Mouse (Mus musculus) olfactory bulb, adult 2 months (tissue): Measurements from ENCODE around the gene Art2b.
"Not testable (repeated sequence)": the region's sequence is repeated elsewhere in the genome, so short reads cannot be mapped to it uniquely, and the experiment has no call there.

Source experiments
- CTCF ChIP-seq: fragments of 200-500 bp; IDR thresholded peaks from 2 replicates; pipeline ENCODE4 v1.5.1; 2012; ENCODE audit warnings: low read depth, mild to moderate bottlenecking, low read length, moderate library complexity; ENCODE audit not compliant: insufficient read depth
- POLR2A ChIP-seq: fragments of 200-500 bp; IDR thresholded peaks from 2 replicates; pipeline ENCODE4 v1.6.1; 2012; ENCODE audit warnings: mild to moderate bottlenecking, low read depth, low read length, moderate library complexity; ENCODE audit not compliant: insufficient read depth

DNA sequence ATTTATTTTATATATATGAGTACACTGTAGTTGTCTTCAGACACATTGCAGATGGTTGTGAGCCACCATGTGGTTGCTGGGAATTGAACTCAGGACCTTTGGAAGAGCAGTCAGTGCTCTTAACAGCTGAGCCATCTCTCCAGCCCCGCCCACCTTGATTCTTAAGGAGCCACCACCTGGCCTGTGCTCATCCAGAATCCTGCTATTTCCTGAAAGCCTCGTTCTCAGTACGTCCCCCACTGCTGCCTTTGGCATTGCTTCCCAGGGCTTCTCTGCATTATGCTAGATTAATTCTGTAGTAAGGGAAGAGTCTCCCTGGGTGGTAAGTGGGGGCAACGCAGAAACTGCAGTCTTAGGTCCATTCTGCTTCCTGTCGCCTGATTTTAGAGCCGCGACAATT lies 41.8 kb upstream of the Art2b start:
- not testable (repeated sequence) for TF ChIP-seq CTCF, POLR2A
